Mouse (Mus musculus): ENCODE data around the gene Prps2. TPM values are rescaled to one million over a fixed set of nuclear protein-coding genes. Genes with fewer than 3 reads are reported as not detected.
"Not testable (repeated sequence)": the region's sequence is repeated elsewhere in the genome, so short reads cannot be mapped to it uniquely, and the experiment has no call there.

The Prps2 gene
- polyA plus RNA-seq, 1 experiment from 2014 or later: 25.9 TPM

DNA sequence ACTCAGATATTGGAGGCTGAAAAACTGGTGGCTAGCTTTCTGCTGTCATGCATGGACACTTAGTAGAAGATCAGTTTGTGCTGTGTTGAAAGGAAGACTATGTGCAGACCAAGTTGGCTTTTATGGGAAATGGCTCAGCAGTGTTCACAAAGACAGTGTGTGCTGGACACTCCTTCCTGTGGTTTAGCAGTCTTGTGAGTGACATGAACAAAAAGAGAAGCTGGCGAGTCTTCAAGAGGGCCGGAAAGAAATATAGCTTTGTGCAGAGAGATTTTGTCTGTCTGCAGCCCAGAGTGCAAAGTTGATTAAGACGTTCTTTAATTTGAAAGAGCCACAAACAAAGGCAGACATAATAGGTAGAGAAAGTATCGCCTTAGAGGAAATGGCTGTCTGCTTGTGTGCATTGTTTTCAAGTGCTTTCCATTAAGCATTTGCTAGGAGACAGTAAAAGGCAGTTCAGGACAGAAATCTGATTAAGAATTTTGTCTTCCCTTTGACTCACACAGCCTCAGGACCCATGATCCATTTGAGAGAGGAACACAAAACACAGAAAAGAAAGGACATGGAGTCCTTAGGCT lies 63.6 kb downstream of the Prps2 start:
- H3K4me2 ChIP-seq (ENCODE audit: low read depth, low read length, severe bottlenecking): no peak overlapping the region
- 40% methylated on average over 4 of the region's 4 CpGs for WGBS
- no peak for ATAC-seq (replicated peaks; ENCODE audit: low FRiP score)
- H3K9ac ChIP-seq (ENCODE audit: low read length): no peak overlapping the region
- H3K9me3 ChIP-seq (ENCODE audit: control insufficient read depth, low read length): no peaks in the 10 kb centered on the region
- H3K36me3 ChIP-seq (ENCODE audit: control insufficient read depth, insufficient read depth, low read length): no peaks in the 10 kb centered on the region
- no peak overlapping the region for H3K4me3 ChIP-seq (ENCODE audit: low read depth, low read length)
- peaks cover 2% of the 10 kb centered on the region; the same call in 1 of the 2 replicates for H3K27me3 ChIP-seq (ENCODE audit: control insufficient read depth, insufficient read depth, low read length)
- no peak overlapping the region for H3K27ac ChIP-seq (ENCODE audit: low read depth, low read length)
- DNase-seq (ENCODE audit: low spot score): no peak
- H3K4me1 ChIP-seq (replicated peaks; ENCODE audit: control insufficient read depth, insufficient read depth, low read length): no peaks in the 10 kb centered on the region

DNA sequence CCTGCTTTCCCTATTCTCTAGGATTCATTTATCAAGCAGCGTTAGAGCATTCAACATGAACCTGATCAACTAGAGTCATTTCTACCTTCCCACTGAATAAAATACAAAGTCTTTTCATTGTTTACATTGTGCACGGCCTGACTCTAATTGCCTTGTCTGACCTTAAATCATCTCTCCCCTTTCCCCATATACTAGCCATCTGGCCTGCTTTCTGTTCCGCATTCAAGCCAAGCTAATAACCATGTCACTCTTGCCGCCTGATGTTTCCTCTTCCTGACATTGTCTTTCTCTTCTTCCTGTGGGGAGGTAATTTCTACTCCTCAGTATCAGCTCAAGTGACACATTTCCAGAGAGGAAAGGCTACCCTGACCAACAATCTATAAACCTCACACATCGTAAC lies 66.8 kb downstream of the Prps2 start:
- ATAC-seq (replicated peaks; ENCODE audit: low FRiP score) (no peak), DNase-seq (ENCODE audit: low spot score) (no peak)
- H3K27ac ChIP-seq (ENCODE audit: low read depth, low read length): no peak overlapping the region
- no peak overlapping the region for H3K4me2 ChIP-seq (ENCODE audit: low read depth, low read length, severe bottlenecking)
- H3K36me3 ChIP-seq (ENCODE audit: control insufficient read depth, insufficient read depth, low read length): no peaks in the 10 kb centered on the region
- WGBS: 78% methylated on average over 5 of the region's 5 CpGs
- H3K4me3 ChIP-seq (ENCODE audit: low read depth, low read length): no peak overlapping the region
- no peaks in the 10 kb centered on the region for H3K4me1 ChIP-seq (replicated peaks; ENCODE audit: control insufficient read depth, insufficient read depth, low read length)
- no peak overlapping the region for H3K9ac ChIP-seq (ENCODE audit: low read length)
- peaks cover 5% of the 10 kb centered on the region; the same call in 1 of the 2 replicates for H3K27me3 ChIP-seq (ENCODE audit: control insufficient read depth, insufficient read depth, low read length)
- no peaks in the 10 kb centered on the region for H3K9me3 ChIP-seq (ENCODE audit: control insufficient read depth, low read length)

DNA sequence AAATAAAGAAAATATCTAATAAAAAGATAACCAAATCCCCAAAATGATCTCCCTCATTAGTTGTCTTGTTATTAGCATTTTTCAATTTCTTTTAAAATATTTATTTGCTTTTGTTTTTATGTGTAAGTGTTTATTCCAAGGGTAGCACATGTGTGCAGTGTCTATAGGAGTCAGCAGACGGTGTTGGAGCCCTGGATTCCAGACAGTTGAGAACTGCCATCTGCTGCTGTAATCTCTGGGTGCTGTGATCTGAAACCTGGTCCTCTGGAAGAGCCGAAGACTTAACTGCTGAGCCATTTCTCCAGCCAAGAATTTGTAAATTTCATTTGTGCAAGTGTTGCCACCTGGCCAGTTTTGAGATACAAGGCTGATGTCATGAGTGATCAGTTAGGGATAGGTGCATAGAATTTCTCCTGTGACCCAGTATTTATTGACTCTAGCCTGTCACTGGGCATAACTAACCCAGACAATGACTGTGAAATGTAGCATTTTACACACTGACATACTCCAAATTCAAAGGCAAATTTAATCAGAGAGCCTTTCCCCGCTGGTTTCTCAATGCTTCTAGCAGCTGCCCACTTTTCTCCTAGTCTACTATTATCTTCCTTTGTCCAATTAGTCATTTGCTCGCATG lies 67.3 kb downstream of the Prps2 start:
- Histone ChIP-seq H3K27ac (ENCODE audit: low read depth, low read length) (no peak overlapping the region), H3K36me3 (ENCODE audit: control insufficient read depth, insufficient read depth, low read length) (no peaks in the 10 kb centered on the region), H3K4me2 (ENCODE audit: low read depth, low read length, severe bottlenecking) (no peak overlapping the region), H3K27me3 (ENCODE audit: control insufficient read depth, insufficient read depth, low read length) (peaks cover 5% of the 10 kb centered on the region; the same call in 1 of the 2 replicates), H3K9me3 (ENCODE audit: control insufficient read depth, low read length) (no peaks in the 10 kb centered on the region), H3K4me3 (ENCODE audit: low read depth, low read length) (no peak overlapping the region), H3K9ac (ENCODE audit: low read length) (no peak overlapping the region), H3K4me1 (replicated peaks; ENCODE audit: control insufficient read depth, insufficient read depth, low read length) (no peaks in the 10 kb centered on the region)
- DNase-seq (ENCODE audit: low spot score) (no peak), ATAC-seq (replicated peaks; ENCODE audit: low FRiP score) (no peak)
- 75% methylated on average over 4 of the region's 4 CpGs for WGBS

DNA sequence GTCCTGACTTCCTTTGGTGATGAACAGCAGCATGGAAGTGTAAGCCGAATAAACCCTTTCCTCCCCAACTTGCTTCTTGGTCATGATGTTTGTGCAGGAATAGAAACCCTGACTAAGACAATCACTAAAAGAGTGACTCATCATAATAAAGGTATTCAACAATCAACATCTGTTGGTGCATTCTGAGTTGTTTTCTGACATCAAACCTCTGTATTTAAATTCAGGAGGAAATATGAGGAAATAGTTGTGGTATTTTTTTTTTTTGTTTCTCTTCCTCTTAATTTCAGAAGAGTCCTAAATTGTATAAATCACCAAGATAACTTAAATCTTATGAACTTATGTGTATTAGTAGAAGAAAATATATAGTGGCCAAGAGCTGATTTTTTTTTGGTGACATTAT lies 80.5 kb downstream of the Prps2 start:
- H3K9me3 ChIP-seq (ENCODE audit: control insufficient read depth, low read length); H3K9ac ChIP-seq (ENCODE audit: low read length); DNase-seq (ENCODE audit: low spot score); H3K27ac ChIP-seq (ENCODE audit: low read depth, low read length); H3K4me3 ChIP-seq (ENCODE audit: low read depth, low read length); H3K4me1 ChIP-seq (replicated peaks; ENCODE audit: control insufficient read depth, insufficient read depth, low read length); ATAC-seq (replicated peaks; ENCODE audit: low FRiP score); H3K27me3 ChIP-seq (ENCODE audit: control insufficient read depth, insufficient read depth, low read length); H3K36me3 ChIP-seq (ENCODE audit: control insufficient read depth, insufficient read depth, low read length); H3K4me2 ChIP-seq (ENCODE audit: low read depth, low read length, severe bottlenecking): not testable (repeated sequence)
- WGBS: no CpG with 5 or more reads among the region's 1 CpGs

Other genes with a start within 250 kb of the Prps2 start
- gene Tmsb4x, start 173.4 kb downstream of the Prps2 start, polyA plus RNA-seq (2014; fragmentation: Nextera tagmentation; extraction: Ambion mirVana): 3,887 and 4,316 TPM in 2 replicates
- gene Tlr8, start 118.4 kb downstream of the Prps2 start, polyA plus RNA-seq (2014; fragmentation: Nextera tagmentation; extraction: Ambion mirVana): 0.17 TPM in 1 of 2 replicates, not detected in the other
- gene Tlr7, start 52.2 kb downstream of the Prps2 start, polyA plus RNA-seq (2014; fragmentation: Nextera tagmentation; extraction: Ambion mirVana): 0.47 and 0.88 TPM in 2 replicates

Measured in forebrain, embryonic 11.5 days (tissue).